Mouse (Mus musculus) stomach, postnatal 0 days (tissue): Measurements from ENCODE around the gene Rhobtb3.

Experiments
- CTCF ChIP-seq: IDR thresholded peaks from 2 replicates; pipeline ENCODE4 v1.5.1; 2016; ENCODE audit warnings: antibody characterized with exemption, low read depth, mild to moderate bottlenecking, moderate library complexity
- EP300 ChIP-seq: optimal IDR thresholded peaks from 2 replicates; pipeline ENCODE3; 2016; ENCODE audit warnings: antibody characterized with exemption

DNA sequence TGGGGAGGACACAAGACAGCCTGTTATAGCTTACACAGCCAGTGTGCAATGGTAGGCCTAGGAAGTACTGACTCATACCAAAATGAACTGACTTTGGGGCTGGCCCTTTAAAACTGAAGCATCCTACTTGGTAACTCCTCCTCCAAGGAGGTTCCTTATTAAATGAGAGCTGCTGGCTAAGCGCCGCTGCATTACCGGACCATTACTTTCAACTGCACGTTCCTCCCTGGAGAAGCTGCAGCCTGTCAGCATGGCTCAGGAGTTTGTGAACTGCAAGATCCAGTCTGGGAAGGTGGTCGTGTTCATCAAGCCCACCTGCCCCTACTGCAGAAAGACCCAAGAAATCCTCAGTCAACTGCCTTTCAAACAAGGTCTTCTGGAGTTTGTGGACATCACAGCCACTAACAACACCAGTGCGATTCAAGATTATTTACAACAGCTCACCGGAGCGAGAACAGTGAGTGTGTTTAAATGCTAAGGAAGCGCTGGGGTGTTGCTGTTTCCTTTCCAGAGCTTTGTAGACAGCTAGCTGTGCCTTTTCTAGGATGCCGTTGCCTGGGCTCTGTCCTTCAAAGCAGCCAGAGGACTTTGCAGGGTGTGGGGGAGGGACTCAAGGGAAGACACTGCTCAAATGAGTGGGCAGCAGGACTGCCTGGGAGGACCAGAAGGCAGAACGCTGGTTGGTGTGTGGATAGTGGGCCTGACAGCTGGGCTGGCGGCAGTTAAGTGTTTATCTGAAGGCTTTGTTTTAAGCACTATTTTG lies 103.8 kb downstream of the Rhobtb3 start, which contains the start of gene Glrx:
- TF ChIP-seq CTCF (no peak), EP300 (no peak)
